Mouse (Mus musculus): ENCODE results near the gene 3110082I17Rik.

Gene 3110082I17Rik

DNA sequence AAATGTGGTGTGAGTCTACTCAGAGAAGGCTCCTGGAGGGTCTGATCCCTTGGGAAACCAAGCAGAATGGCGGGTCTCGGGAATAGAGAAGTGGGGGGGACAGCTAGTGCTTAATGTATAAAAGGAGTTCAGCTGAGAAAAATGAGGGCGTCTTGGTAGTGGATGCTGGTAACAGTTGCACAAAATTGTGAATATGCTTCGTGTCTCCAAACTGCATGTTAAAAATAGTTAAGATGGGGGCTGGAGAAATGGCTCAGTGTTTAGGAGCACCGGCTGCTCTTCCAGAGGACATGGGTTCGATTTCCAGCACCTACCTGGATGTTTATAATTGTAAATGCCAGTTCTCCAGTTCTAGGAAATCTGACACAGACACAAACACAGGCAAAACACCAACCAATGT is 139.0 kb downstream of the 3110082I17Rik start:
- no peak for DNase-seq

DNA sequence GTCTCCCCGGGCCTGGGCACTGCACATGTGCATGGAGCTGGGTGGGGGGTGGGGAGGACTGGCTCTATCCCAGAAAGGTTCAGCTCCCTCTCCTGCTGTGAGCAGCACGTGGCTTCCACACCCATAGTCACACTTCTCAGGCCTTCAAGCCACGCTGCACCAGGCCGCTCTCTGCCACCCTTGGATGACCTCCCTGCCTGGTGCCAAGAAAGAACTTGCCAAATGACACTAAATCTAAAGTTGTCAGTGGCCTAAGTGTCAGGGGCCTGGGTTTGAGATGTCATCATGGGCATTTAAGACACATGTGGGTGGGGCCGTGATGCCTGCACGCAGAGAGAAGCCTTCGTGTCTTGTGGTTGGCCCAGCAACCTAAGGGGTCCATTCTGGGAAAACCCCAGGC is 139.9 kb downstream of the 3110082I17Rik start:
- DNase-seq = no peak

DNA sequence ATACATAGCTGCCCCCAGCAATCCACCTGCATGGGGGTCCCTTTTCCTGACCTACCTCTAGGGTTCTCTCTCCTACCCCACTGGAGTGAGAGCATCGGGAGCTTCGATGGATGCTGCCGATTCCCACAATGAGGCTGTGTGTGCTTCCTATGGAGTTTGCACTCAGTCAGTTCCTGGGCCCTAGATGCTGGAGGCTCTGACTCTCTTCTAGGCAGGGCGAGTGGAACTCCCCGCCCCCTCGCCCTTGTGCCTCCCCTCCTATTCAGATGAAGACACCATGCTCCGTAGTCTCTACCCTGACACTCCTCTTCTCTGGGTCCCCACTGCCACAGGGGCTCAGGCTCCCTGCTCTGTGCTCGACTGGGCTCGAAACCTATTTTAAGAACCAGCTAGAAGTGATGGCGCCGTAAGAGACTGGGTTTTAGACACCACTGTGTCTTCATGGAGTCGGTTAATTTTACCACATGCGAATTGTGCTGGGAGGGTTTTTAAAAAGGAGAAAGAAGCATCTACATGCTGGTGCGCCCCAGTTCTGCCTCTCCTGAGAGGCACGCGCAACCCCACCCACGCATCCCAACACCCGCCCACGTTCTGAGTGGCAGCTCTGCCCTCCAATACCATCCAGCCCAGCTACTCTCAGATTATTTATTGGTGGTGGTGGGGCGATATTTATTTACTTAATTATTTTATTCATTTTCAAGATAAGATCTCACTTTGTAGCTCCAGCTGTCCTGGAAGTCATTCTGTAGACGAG is 142.4 kb downstream of the 3110082I17Rik start:
- no peak for DNase-seq

DNA sequence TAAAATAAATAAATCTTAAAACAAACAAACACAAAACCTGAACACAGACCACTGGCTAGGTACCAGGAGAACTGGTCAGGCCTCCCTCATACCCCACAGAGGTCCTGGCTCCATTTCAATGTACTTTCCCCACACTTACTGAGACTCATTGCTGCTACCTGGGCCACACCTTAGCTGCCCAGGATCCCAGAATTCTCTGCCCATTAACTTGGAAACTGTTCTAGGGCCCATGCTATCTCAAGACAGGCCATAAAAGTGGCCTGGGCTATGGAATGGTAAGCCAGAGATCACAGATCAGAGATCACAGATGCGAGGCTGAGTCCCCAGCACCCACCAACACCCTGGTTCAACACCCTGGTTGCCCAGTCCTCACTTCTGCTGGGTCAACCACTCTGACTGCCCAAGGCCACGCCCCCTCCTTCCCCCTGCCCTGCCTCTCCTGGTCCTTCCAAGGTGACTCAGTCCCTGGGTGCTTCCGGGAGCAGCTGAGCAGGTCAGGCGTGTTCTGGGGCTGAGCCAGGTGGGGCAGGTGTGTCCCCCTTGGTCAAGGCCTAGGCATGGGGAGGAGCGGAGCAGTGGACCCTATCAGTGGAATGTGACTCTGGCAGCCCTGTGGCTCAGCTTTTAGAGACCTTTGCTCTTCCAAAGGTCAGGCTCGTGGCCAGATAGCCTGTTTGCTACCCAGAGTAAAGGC is 143.2 kb downstream of the 3110082I17Rik start:
- no peak for DNase-seq

GRCm38 (mm10) chr5:139314941-139315642 is 145.2 kb downstream of the 3110082I17Rik start:
- no peak for DNase-seq

GRCm38 (mm10) chr5:139313536-139313935 is 146.8 kb downstream of the 3110082I17Rik start:
- no peak for DNase-seq

DNA sequence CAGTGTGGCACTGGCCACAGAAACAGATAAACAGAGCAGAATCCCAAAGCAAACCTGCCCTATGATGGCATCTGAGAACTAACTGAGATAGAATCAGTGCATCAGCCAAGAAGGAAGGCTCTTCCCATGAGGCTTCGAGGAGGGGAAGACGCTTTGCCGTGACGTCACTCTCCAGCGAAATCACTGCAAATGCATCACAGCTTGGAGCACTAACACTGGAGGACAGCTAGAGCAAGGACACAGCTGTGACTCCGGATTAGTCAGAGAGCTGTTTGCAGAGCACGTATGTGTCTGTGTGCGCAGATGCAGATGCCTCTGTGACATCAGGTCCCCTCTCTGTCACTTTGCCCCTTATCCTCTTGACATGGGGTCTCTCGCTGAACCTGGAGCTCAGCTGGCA is 148.5 kb downstream of the 3110082I17Rik start:
- DNase-seq = no peak

- DNase-seq = no peak
Observed at GRCm38 (mm10) chr5:139310477-139310876, 149.8 kb downstream of the 3110082I17Rik start.

- DNase-seq = no peak
Observed at GRCm38 (mm10) chr5:139309946-139310345, 150.4 kb downstream of the 3110082I17Rik start.
